Mouse (Mus musculus) heart, adult 8-10 months (tissue): ENCODE data around the gene Col8a2. TPM values are rescaled to one million over a fixed set of nuclear protein-coding genes. Genes with fewer than 3 reads are reported as not detected.

ENCODE experiments used
- DNase-seq: peaks from one replicate; pipeline ENCODE4 v3.0.0; 2022; ENCODE audit warnings: low spot score
- total RNA-seq, 4 experiments: library from RNA; stranded (reverse); gene quantifications; 2 replicates each; pipeline ENCODE4 v1.2.4; 2022

The Col8a2 gene
- under 1 TPM; 0.35 to 0.91 (median 0.46) TPM for total RNA-seq

GRCm38 (mm10) chr4:126286492-126286891, at the start of gene Col8a2:
Gene Col8a2, plus strand, starts transcription at chr4:126286793.
- no peak for DNase-seq

GRCm38 (mm10) chr4:126237721-126238242, 48.8 kb upstream of the Col8a2 start:
- DNase-seq: peak; percentile 71

DNA sequence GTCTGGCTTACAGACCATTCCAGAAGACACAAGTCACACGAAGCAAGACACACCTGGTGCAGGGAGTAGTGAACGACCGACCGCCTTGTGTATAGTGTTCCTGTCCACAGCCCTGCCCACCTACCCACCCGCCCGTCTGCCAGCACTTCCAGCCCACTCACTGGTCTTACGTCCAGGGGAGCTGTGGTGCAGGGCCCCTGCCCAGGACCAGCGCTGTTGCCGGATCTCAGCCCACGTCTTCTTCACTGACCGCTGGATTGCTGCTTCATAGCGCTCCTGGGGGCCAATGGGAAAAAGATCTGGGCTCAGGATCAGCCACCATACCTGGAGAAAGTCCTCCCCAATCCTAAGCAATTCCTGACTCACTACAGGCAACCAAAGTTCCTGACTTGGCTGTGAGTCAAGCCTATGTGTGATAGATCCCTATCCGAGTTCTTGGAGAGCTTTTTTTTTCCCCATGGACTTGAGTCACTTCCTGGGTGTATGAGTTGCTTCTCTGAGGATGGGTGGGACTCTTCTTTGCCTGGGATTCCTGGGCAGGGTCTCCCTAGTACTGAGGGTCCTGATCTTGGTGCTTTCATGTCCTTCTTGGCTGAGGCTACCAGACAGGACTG, 46.6 kb upstream of the Col8a2 start:
- no peak for DNase-seq

- DNase-seq: no peak
Measured at GRCm38 (mm10) chr4:126241956-126242355, 44.6 kb upstream of the Col8a2 start.

DNA sequence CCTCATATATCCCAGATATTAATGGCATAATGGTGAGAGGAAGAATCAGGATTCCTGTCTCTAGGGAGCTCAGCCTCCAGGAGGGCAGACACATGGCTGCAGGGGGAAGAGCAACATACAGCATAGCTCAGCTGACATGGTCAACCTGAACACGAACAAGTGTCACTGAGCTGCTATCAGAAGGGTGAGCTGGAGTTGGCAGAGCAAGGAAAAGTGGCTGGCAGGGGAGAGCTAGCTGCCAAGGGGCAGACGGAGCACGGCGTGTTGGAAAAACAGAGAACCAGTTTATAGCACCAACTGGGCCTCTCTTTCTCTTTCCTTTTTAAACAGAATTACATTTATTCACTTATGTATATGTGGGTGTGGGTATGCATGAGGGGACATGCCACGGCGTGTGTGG, 44.1 kb upstream of the Col8a2 start:
- peak; percentile 38 for DNase-seq

DNA sequence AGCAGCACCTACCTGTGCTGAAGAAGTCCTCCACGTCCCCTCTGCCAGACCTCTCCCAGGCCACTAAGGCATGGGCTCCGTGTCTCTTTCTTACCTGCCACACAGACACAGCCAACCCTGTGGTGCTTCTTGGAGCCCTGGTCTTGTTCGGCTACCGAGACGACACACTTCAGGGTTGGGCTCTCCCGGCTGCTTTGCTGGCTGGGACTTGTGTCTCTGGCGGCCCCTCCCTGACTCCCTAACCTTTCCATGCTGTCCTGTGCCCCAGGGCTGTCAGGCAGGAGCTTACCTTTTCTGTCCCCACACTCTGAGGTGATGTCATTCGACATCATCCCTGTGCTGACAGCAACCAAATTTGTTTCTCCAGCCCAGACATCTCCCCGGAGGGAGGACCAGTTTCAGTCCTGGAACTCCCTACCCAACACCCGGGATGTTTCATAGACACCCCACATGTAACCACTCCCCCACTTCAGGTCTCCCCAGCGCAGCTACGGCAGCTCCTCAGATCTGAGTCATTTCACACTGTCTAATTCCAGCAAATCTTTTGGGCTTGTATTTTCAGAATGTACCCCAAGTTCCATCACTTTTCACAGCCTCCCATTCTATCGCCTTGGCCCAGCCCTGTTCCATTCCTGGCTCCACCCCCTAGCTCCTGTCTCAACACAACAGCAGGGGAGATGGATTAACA, 40.2 kb upstream of the Col8a2 start:
- DNase-seq: no peak

DNA sequence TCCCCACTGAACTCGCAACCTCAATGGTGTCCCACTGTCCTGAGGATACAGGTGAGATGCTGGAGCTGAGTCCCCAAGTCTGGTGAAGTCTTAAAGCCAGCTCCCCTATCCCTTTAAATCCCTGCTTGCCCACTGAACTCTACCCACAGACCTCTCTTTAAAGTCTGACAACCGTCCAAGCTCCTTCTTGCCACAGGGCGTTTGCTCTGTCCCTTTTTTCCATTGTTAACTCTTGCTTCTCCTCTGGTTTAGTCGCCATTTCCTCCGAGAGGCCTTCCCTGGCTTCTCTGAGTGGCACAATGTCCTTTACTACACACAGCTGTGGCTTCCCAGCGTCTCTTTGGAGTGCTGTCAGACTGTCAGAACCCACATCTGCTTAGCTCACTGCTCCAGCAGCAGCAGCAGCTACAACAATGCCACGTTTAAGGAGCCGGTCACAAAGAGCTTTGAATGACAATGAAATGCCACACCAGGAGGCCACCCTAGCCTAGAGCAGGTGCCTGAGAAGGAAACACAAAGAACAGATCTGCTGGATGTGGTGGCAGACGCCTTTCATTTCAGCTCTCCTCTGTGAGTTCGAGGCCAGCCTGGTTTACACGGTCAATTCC, 38.2 kb upstream of the Col8a2 start:
- no peak for DNase-seq

GRCm38 (mm10) chr4:126250659-126251058, 35.9 kb upstream of the Col8a2 start:
- no peak for DNase-seq

DNA sequence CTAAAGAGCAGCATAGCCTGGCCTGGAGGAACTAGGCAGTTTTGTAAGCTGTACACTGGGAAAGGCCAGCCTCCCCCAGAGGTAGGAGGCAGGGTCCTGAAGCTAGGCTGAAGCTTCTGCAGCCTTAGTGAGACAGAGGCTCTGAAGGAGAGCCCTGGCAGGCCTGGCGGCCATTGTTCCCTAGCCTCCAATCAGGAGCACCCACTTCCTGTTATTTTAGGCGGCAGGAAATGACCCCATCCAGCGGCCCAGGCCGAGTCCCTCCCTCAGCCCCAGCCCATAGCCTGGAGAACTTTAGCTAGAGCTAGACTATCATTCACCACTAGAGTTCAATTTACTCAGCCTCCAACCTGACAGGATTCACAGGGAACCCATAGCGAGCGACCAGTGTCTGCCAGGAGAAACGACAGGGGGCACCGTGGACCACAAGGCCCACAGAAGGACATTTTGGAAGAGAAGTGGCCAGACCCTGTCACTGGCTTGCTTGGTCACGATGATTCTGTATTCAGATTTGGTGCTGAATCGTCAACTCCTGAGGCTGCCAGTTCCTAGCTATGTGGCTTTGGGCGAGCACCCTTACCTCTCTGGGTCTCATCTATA, 34.8 kb upstream of the Col8a2 start:
- DNase-seq: peak; percentile 85

DNA sequence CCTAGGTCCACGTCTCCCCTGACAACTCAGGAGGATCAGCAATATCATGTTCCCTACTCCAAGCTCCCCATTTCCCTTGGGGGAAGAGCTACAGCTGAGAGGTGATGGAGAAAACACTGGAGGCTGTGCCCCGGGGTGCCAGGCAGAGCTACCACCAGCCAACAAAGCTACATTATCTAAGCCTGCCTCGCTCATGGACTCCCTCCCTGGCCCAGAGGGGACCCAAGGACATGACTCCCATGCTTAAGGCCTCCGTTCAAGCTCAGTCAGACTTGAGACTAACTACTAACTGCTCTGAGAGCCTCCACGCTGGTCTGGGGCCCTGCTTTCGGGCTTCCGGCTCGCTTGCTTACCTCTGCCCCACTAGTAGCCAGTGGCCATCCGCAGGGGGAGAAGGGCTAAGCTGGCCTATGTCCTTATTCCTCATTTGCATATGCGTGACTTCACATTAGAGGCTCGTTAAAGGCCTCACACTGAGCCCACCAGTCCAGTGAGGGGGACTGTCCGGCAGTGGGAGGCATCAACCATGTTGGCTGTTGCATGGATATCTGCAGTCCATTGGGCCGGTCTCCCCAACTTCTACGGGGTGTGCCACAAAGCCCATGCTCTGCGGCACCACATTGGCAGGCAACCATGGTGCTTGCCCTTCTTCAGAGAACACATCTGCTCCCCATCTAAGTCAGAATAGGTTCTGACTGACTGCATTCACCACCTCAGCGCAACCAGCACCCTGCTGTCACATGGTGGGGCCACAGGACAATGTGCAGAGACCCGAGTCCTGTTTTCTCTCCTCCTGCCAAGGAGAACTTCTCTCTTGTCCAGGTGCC, 34.0 kb upstream of the Col8a2 start:
- DNase-seq: peak; percentile 26

- DNase-seq: no peak
Measured at GRCm38 (mm10) chr4:126253637-126254272, 32.8 kb upstream of the Col8a2 start.

DNA sequence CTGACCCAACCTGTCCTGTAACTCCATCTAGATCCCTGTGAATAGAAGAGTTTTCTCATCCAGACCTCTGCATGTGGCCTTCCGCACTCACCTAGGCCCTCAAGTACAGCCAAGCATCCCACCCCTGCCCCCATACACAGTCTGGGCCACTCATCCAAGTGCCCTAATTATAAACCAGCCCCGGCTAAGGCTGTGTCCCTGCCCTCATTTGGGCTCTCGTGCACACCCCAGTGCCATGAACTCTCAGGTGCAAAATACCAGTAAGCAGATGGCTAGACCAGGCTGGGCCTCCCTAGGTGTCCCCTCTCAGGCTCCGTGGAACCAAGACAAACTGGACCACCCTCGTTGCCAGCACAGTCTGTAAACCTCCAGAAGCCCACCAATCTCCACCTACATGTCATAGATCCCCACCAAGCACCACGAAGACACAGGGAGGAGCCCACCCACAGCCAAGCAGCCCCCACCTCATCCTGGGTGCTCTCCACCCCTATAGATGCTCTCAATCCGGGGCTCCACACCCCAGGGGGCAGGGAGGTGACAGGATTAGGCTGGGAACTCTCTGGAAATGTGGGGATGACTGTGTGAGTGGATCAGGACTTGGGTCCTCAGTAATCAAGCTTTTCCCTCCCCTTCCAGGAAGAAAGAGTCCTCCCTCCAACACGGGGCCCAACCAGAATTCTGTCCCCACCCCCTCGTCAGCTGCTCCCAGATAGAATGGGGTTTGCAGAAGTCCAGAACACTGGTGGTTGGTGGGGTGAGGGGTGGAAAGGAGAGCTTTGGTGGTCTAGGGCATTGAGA, 32.1 kb upstream of the Col8a2 start:
- peak; percentile 81 for DNase-seq

GRCm38 (mm10) chr4:126255113-126256001, 31.2 kb upstream of the Col8a2 start:
- DNase-seq: peak; percentile 34

DNA sequence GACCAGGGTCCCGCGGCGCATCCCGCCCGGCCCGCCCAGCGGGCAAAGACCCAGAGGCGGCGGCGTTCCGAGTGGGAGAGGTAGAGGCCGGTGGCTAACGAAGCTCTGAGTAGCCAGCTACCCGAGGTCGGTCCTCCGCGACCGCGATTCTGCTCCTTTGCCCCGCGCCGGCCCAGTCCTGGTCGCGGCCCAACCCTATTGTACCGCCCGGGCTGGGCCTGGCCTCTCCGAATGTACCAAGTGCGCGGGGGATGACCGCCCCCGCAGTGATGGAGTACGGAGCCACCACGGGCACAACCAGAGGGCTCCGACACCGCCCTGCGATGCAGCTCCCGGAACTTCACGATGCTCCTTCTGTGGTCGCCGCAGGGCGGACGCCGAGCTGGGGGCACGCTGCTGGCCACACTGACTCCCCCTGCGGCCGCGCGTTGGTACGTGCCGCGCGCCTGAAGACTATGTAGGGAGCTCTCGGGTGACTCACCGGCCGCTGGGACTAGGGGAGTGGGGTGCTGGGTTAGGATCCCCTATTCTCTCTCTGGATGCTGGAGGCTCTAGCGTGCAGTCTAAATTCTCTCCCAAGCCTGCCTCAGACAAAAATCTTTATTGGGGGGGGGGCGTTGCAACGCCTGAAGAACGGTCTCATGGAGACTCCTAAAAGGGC, 30.3 kb upstream of the Col8a2 start, which contains the start of gene Map7d1:
Map7d1 (minus strand) TSS at position 213 of the 661 bp plus-strand sequence.
- peak; percentile 91 for DNase-seq

DNA sequence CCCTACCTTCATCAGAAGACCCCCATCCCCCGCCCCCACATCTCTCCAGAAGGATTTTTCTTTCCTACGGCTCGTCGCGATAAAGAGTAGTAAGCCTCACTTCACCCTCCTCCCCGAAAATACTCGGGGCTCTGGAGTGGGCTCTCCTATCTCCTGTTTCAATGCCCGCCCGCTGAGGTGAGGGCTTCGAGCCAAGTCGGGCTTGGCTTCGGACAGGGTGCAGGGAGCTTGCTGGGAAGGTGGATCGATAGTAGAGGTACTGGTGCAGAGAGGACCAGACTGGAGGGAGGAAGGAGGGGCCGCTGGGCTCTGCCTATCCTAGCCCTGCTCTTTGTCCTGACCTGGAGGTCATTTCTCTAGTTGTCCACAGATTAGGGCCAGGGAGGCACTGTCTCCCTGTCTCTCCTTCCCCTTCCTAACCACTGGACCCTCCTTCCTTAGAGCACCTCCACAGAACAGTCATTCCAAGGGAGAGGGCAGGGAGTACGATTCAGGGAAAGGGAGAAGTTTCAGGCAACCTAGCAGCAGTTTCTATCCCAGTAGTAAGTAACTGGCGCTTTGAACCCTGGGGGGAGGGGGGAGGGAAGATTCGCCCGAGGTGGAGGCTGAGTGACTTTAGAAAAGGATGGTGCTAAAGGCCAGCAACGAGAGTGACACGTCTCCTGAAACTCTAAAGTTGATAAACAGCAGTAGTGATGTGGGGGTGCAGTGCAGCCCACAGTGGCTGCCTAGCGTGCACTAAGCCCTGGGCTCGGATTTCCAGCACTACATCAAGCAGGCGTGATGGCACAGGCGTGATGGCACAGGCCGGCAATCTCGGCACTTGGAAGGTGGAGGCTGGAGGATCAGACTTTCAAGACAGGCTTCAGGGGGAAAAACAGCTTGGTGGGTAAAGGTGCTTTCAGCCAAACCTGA, 29.4 kb upstream of the Col8a2 start:
- peak; percentile 63 for DNase-seq

DNA sequence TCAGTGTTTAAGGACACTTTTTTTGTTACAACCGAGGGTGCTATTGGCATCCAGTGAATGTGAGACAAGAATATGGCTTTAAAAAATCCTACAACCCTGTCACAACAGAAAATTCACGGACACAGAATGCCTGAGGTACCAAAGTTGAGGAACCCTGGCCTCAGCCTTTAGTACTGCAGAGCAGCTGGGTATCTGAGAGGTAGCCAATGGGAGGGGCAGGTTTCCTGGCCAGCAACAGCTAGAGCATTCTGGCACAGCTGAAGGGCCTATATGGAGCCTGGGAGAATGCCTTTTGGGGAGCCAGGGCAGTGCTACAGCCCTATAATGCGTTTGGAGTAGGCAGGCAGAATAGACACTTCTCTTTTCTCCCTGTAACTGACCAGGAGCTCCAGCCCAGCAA, 27.5 kb upstream of the Col8a2 start:
- peak; percentile 54 for DNase-seq

DNA sequence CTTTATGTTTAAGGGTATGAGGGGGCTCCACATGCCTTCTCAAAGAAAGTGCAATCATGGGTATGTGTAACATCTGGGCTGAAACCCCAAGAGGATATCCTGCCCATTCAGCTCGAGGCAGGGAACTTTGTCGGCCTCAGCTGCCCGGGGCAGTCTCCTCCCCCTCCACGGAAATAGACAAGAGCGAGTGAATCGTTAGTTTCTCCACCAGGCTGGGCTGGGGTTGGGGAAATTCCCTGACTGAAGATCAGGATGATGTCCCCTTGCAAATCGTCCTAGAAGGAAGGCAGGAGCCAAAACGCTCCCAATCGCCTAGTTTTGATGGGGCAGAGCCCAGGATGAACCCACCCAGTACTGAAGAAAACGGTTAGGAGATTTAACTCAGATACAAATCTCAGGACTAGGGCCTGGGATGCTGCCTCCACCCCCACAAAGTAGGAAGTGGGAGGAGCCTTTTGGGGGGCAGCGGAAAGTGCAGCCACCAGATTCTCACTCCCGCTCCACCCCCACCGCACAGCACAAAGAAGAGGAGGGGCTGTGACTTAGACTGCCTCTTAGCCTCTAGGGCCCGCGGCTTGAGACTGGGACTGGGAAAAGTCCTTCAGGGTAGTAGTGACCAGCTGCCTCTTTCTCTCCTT, 27.0 kb upstream of the Col8a2 start:
- peak; percentile 93 for DNase-seq
